Mouse (Mus musculus) adrenal gland, postnatal 4 days (tissue): ENCODE results near the gene Pex1. TPM values are rescaled to one million over a fixed set of nuclear protein-coding genes. Genes with fewer than 3 reads are reported as not detected.
A peak's percentile ranks its signal among the peaks of the same experiment; 100 is the strongest.
"Not testable (repeated sequence)": the region's sequence is repeated elsewhere in the genome, so short reads cannot be mapped to it uniquely, and the experiment has no call there.

ENCODE experiments used
- DNase-seq, 2 experiments: peaks; one replicate each; pipeline ENCODE4 v3.0.0; 2021 to 2022; ENCODE audit warnings: low spot score in 2 of 2, mixed read lengths in 2 of 2
- microRNA-seq: library from miRNA; unstranded; fragments of <30 nt; microRNA quantifications from one replicate; pipeline ENCODE4 v1.2.0, GENCODE M21; 2021
- total RNA-seq, 2 experiments: library from RNA; stranded (reverse); gene quantifications; 2 replicates each; pipeline ENCODE4 v1.2.3; 2021

The Pex1 gene
- total RNA-seq, 2 experiments from 2014 or later = 33.1 to 34.3 TPM

DNA sequence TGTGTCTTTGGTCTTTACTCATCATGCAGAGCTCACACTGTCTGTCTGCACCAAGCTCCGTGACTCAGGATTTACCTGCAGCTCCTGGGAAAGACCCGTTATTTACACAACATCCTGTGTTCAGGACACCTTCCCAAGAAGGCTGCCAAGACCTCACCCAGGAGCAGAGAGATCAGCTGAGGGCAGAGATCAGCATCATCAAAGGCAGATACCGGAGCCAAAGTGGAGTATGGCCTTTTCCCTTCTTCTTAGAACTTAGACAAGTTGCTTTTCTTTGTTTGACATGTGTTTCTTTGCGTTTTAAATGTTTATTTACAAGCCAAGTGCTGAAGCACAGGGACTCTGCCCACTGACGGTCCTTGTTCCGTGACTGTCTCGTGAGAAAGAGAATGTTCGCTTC lies 39.4 kb downstream of the Pex1 start:
- no peak for DNase-seq

DNA sequence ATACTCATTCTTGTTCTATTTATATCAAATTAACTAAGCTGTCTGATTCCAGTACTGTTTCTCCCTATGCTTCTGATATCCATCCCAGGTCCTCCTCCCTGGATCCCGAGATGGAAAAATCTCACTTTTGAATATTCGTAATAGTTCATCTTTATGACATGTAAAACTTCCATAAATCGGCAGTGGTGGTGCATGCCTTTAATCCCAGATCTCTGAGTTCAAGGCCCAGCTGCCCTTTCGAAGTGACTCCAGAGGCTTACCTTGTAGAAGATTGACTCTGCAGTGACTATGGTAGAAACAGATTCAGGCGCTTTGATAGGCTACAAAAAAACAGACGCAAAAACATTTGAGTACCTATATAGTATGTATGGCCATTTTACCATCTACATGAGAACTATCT lies 48.8 kb downstream of the Pex1 start:
- DNase-seq = no peak

DNA sequence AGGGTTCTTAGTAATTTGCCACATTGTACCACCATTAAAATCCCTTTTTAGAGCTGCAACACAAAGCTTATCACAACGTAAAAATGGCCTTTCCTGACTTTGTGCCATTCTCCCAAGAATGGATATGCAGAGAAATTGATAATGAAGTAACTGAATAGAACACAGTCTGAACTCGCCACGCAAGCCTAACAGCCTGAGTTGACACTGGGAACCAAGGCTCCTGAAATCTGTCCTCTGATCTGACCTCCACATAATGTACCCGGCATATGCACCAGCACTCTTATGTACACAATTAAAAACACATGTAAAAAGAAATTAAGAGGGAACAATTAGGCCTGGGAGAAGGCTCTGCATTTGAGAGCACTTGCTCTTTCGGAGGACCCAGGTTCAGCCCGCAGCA lies 49.5 kb downstream of the Pex1 start:
- DNase-seq = no peak

DNA sequence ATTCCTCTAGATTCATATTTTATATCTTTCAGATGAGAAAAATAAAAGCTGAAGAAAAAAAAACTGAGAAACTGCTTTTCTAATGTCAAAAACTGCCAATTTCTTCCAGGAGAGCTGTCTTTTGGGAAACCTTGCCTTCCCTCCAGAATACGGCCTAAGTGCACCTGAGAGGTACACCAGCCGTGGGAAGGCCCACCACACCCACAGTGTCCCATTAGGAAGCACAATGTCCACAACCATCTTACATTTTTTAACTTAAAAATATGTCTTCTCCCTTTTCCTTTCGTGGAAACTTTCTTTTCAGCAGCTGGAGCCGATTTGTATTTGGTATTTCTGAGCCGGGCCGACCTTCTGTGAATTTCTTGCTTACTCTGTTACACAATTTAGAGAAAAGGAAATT lies 50.7 kb downstream of the Pex1 start:
- DNase-seq = no peak

DNA sequence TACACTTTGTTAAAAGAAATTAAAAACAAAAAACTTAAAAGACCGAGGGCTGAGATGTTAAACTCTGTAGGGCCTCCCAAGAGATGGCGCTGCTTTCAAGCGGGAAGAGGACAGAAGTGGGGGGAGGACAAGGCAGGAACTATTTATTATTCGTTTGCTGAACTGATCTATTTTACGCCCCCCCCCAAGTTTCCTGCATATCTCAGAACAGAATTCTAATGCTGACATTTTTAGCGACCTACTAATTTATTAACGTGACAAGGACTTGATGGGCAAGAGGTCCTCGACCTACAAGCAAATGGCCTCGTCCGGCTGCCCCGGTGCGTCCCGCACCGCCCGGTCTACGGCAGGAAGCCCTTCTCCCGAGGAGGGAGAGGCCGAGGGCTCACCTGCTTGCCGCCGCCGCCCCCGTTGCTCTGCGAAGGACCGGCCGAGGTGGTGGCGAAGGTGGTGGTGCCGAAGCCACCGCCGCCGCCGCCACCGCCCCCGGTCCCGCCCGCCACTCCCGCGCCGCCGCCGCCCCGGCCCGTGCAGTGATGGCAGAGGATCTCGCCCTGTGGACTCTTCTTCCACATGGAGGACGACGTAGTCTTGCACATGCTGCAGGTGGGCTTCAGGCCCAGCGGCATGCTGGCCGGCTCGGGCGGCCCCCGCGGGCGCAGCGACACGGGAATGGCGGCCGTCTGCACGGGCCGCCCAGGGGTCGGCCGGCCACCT lies 51.3 kb downstream of the Pex1 start:
- DNase-seq = peak; percentile 18 to 31

DNA sequence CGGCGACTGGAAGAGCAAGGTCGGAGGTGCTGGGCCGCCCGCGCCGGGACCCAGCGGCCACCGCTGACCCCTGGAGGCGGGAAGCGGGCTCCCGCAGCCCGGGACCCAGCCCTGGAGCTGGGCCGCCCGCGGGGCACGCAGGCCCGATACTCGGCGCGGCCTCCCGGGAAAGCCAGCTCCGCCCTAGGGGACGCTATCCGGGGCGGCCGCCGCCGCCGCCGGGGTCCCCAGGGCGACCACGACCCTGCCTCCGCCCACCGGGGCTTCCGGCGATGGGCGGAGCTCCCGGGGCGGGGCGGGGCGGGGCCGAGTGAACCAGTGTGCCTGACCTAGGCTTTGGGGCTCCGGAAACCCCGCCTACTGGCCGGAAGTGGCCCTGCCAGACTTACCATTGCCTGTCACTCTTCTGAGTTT lies 51.8 kb downstream of the Pex1 start:
- DNase-seq = peak; percentile 55 to 76

DNA sequence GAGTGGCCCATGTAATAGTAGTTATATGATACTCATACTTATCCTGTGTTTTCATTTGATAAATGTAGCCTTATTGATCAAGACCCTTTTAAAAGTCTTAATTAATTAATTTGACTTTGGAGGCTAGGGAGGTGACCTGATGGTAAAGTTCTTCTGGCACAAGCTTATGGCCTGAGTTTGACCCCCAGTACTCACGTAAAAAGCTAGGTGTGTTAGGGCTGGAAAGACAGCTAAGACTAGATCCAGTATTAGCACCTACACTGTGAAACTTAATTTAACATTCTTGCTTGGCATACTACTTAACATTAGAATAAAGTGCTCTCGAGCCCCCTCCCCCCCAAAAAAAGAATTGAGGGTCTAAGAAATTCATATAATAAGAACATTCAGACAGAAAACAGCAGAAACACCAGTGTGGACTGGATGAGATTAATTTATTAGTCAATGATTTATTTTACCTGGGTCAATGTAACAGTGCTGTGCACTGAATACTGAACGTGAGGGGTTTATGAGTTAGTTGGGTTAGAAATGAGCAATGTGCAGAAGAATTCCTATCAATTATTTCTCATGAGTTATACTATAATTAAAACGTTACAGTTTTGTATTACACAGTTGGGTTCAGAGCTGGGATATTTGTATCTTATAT lies 52.5 kb downstream of the Pex1 start:
- DNase-seq = no peak

DNA sequence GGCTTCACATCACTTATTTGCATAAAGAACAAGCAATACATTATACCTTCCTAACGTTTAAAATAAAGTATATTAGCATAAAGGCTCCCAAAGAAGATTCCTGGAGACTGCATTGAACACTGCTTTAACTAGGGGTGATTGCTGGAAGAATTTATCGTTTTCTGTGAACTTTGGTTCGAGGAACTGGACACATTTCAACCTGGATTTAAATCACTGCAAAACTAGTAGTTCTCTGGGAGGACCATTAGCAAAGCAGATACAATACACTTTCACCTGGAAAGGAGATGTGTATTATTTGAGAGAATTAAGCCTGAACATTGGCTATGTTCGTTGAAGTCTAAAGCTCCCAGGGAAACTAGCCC lies 53.0 kb downstream of the Pex1 start:
- no peak for DNase-seq

DNA sequence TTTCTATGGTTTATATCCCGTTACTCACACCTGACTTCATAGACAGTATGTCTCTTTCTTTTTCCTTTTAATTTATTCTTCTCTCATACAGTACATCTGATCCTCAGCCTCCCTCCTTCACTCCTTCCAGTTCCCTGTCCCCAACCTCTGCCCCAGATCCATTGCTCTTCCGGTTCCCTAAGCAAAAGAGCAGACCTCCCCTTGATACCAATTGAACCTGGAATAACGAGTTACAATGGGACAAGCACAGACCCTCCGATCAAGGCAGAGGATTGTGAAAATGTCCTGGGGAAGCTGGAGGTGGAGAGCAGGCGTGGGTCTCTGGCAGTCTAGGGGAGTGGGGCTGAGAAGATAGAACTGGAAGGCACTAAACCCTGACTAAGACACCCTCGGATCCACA lies 55.0 kb downstream of the Pex1 start, which contains the start of gene Tmbim7:
Gene Tmbim7, plus strand, starts transcription at position 301 of the 400 bp plus-strand sequence.
- DNase-seq = no peak

DNA sequence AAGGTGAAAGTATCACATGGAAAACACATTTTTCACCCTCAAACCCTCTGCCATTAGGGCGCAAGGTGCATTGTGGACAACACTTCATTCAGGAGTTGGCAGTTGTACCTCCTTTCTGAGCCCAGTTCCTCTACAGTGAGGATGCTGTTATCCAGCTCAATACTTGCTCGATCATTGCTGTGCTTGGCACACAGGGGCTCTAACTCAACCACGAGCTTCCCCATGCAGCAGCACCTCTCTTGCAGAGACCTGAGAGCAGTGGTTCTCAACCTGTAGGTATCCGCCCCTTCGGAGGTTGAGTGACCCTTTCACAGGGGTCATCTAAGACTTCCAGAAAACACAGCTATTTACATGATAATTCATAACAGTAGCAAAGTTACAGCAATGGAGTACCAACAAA lies 55.8 kb downstream of the Pex1 start:
- DNase-seq = no peak

DNA sequence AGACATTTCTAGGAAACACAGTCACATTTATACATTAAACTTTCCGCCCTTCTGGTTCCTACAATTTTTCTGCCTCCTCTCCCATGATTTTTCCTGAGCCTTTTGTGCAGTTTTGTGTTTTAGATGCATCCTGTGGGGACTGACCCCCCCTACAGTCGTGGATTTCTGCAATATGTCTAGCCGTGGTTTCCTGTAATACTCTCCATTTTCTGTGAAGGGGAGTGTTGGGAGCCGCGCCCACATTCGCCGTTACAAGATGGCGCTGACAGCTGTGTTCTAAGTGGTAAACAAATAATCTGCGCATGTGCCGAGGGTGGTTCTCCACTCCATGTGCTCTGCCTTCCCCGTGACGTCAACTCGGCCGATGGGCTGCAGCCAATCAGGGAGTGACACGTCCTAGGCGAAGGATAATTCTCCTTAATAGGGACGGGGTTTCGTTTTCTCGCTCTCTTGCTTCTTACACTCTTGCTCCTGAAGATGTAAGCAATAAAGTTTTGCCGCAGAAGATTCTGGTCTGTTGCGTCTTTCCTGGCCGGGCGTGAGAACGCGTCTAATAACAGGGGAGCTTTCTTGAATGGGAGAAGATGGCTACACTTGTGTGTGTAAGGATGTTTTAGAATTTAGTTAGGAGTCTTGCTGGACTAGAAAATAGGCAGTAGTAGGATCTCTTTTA lies 57.2 kb downstream of the Pex1 start:
- DNase-seq = not testable (repeated sequence)

DNA sequence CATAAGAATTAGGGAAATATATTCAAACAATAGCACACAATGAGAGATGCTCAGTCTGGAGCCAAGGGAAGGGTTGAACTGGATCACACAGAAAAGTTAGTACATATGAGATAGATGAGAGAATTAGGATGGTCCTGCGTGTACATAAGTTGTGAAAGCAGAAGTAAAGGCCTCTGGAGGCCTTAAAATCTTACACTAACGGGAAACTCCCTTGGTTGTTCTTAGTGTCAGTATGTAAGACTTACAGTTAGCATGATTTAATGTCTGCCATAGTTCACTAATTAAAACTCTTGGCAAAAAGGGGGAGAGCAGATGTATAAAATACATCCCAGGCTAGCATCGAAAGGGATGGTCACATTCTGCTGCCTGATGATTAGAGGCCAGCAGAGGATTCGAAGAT lies 57.9 kb downstream of the Pex1 start:
- no peak for DNase-seq

DNA sequence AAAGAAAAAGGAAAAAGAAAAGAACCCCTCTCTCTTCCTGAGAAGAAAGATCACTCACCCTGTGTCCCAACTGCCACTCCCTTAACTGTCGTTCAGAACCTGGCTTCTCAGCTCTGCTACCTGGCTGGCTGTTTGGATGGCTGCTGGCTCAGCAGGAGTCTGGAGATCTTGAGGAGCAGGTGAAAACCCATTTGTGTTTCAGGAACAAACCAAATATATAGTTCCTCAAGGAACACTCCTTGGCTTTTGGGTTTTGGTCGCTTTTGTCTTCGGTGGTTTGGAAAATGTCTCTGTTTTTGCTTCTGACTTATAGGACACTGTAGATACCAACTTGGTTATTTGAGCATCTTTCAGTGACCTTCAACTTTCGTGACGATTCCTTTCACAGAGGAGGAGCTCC lies 61.2 kb downstream of the Pex1 start, which contains the start of gene Gatad1:
Gene Gatad1, minus strand, starts transcription at position 101 of the 400 bp plus-strand sequence.
- no peak for DNase-seq

DNA sequence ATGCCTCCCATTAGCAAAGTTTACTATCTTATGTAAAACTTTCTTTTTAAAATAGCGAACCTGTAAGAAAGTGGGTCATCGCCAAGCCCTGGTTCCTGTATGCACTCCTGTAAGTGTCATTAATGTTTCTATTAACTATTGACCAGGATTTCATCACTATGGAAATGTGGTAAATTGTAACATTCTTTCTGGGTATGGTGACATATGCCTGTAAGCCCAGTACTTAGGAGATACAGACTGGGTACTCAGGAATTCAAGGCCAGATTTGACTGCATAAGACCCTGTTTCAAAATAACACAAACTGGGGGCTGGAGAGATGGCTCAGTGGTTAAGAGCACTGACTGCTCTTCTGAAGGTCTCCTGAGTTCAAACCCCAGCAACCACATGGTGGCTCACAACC lies 69.4 kb downstream of the Pex1 start:
- DNase-seq = no peak

DNA sequence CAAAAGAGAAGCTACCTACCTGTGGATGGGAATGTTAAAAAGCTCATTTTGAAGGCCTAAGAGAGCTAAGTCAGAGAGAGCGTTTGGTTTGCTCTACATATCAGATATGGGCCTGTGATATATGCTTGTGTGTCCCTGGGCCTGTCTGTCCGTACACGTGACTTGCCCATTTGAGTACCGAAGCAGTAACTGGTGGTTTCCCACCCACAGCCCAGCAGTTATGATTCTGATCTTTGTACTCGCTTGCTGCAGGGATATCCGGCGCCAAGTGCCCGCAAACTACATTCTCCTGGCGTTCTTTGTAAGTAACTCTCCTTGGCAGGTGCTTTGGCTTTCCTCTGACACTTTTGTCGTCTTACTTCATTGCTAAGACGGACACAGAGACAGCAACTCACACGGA lies 70.7 kb downstream of the Pex1 start:
- no peak for DNase-seq

DNA sequence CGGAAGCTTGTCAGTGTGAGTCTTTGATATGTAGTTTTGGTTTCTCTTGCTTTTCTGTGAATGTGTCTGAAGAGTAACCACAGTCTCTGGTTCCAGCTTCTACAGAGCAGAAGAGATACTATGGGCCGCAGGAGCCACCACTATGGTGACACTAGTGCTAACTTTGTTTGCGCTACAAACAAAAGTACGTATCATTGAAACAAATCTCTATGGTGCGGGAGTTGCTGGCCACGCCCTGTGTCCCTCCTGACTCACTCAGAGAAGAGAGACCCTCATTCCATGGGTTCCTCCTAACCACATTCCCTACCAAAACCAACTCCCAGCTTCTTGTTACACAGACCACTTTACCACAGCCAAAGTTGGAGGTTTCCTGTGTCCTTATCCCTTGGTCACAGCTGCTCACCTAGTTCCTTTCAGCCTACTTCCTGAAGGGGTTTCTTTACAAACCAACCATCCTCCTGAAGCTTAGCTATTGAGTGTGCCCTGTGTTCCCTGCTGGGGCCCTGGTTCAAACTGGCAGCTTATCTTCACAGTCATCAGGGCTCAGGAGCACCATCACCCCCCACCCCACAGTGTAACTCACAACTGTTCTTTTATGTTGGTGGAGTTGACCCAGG lies 74.2 kb downstream of the Pex1 start:
- no peak for DNase-seq

Small RNA genes lying within 50 kb of the gene (microRNA-seq; reads per million reads assigned to microRNA genes)
- not detected for gene Gm26238

Other genes with a start within 250 kb of the Pex1 start
- gene Fam133b, start 52.2 kb upstream of the Pex1 start, total RNA-seq = 10 to 100 TPM; 42.9 to 43.1 TPM
- 10 to 100 TPM in 1 of 2 experiments, 1 to 10 TPM in 1; 7.7 to 11.0 TPM for gene 1700109H08Rik, start 24.5 kb upstream of the Pex1 start, total RNA-seq
- gene Rbm48, start 519 bp downstream of the Pex1 start, total RNA-seq = 10 to 100 TPM; 15.0 to 16.0 TPM
- not detected for gene Tmbim7, start 55.1 kb downstream of the Pex1 start, total RNA-seq
- gene Gatad1, start 61.1 kb downstream of the Pex1 start, total RNA-seq = 100 to 1,000 TPM; 136 to 137 TPM
- gene Ankib1, start 206.9 kb downstream of the Pex1 start, total RNA-seq = 10 to 100 TPM; 63.6 to 69.1 TPM
- gene Krit1, start 207.1 kb downstream of the Pex1 start, total RNA-seq = 10 to 100 TPM; 49.1 to 55.8 TPM
- not detected for gene Lrrd1, start 249.1 kb downstream of the Pex1 start, total RNA-seq